Mouse (Mus musculus): ENCODE data around the gene 4931440F15Rik. TPM values are rescaled to one million over a fixed set of nuclear protein-coding genes. Genes with fewer than 3 reads are reported as not detected.
"Not testable (repeated sequence)": the region's sequence is repeated elsewhere in the genome, so short reads cannot be mapped to it uniquely, and the experiment has no call there.

4931440F15Rik gene
- polyA plus RNA-seq (2012; rRNA removed), result 0.05 and 0.15 TPM in 2 replicates

DNA sequence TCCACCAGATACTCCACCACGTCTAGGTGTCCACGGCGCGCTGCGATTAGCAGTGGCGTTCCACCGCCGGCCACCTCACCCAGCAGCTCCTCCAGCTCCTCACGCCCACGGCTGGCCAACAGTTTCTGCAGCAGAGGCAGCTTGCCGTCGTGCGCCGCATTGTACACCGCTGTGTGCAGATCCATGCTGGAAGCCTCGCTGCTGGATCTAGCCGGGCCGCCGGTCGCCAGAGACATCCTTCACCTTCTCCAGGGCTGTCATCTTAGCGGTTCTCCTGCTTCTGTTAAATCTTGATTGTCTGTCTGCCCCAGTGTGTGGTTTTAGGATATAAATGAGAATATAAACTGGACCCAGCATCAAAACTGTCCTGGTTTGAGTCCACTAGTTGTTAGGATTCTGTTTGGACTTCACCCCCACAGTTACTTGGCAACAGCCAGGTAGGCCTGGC lies at the start of gene 4931440F15Rik:
Gene 4931440F15Rik (minus strand): TSS at position 398 of the 448 bp plus-strand sequence.
- not testable (repeated sequence) for DNase-seq; H3K4me3 ChIP-seq (ENCODE audit: control insufficient read depth, insufficient read depth, low read length); H3K4me1 ChIP-seq (replicated peaks; ENCODE audit: control insufficient read depth, insufficient read depth, low read length); H3K27ac ChIP-seq (ENCODE audit: control insufficient read depth, insufficient read depth, low read length); H3K27me3 ChIP-seq (ENCODE audit: control insufficient read depth, insufficient read depth, low read length); H3K36me3 ChIP-seq (ENCODE audit: control insufficient read depth, insufficient read depth, low read length)
- WGBS, result 58% methylated on average over 21 of the region's 21 CpGs

DNA sequence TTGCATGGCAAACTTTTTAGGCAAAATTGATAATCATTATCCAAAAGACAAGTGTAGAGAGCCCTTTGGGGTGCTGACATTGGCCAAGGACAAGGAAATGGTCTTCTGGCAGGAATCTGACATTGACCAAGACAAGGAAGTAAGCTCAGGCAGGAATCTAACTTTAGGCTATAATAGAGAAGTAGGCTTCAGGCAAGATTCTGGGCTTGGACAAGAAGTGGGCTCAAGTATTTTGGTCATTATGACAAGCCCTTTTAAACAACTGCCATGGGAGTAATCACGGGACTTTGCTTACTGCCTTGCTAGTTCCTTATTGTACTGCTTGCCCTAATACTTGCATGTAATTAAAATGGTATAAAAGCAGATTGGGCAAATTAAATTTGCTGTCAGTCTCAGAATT lies 49.3 kb upstream of the 4931440F15Rik start:
- H3K27ac ChIP-seq (ENCODE audit: control insufficient read depth, insufficient read depth, low read length); H3K4me3 ChIP-seq (ENCODE audit: control insufficient read depth, insufficient read depth, low read length); H3K4me1 ChIP-seq (replicated peaks; ENCODE audit: control insufficient read depth, insufficient read depth, low read length); H3K27me3 ChIP-seq (ENCODE audit: control insufficient read depth, insufficient read depth, low read length); H3K36me3 ChIP-seq (ENCODE audit: control insufficient read depth, insufficient read depth, low read length); DNase-seq: not testable (repeated sequence)
- WGBS, result 86% methylated on average over 1 of the region's 1 CpGs

DNA sequence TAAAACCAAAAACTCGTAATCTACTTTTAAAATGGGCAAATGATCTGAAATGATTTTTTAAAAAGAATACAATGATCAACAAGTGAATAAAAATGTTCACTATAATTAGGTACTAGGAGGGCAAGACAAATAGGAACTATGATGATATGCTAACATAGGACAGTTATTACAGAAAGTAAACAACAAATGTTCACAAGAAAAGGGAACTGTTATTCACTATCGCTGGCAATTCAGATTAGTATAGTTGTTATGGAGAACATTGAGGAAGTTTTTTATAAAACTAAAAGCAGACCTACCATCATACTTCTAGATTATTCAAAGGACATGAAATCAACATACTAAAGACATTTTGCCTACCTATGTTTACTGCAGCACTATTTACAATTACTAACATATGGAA lies 44.7 kb upstream of the 4931440F15Rik start:
- DNase-seq, result no peak
- Histone ChIP-seq H3K27ac (ENCODE audit: control insufficient read depth, insufficient read depth, low read length) (no peak overlapping the region), H3K4me1 (replicated peaks; ENCODE audit: control insufficient read depth, insufficient read depth, low read length) (no peaks in the 10 kb centered on the region), H3K4me3 (ENCODE audit: control insufficient read depth, insufficient read depth, low read length) (no peak overlapping the region), H3K27me3 (ENCODE audit: control insufficient read depth, insufficient read depth, low read length) (no peaks in the 10 kb centered on the region), H3K36me3 (ENCODE audit: control insufficient read depth, insufficient read depth, low read length) (no peaks in the 10 kb centered on the region)
- WGBS, result 92% methylated on average over 2 of the region's 2 CpGs
- no peak for TF ChIP-seq CTCF (IDR thresholded peaks at IDR 0.05; ENCODE audit: borderline replicate concordance, control insufficient read depth, extremely low read depth, insufficient read depth, low read length, poor library complexity)
- TF ChIP-seq POLR2A (IDR thresholded peaks at IDR 0.05; ENCODE audit: control insufficient read depth, extremely low read depth, insufficient read depth, low read length, poor library complexity), result no peak

DNA sequence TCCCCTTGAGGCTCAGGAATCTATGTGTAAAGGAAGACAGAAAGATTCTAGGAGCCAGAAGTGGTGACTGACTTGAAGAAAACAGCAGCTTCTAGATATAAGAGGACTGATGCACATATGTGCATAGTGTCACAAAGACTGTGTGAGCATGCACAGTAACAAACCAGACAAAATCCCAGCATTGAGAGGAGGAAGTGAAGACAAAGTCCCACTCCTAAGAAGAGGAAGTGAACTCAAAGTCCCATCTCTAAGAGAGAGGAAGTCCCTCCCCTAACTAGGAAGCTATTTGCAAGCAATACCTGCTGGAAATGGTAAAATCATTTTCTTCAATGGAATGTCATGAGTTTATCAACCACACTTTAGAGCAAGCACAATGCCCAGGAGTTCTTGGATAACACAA lies 38.8 kb upstream of the 4931440F15Rik start:
- no peak for TF ChIP-seq POLR2A (IDR thresholded peaks at IDR 0.05; ENCODE audit: control insufficient read depth, extremely low read depth, insufficient read depth, low read length, poor library complexity)
- no peak for TF ChIP-seq CTCF (IDR thresholded peaks at IDR 0.05; ENCODE audit: borderline replicate concordance, control insufficient read depth, extremely low read depth, insufficient read depth, low read length, poor library complexity)
- Histone ChIP-seq H3K27me3 (ENCODE audit: control insufficient read depth, insufficient read depth, low read length) (no peaks in the 10 kb centered on the region), H3K27ac (ENCODE audit: control insufficient read depth, insufficient read depth, low read length) (no peak overlapping the region), H3K4me3 (ENCODE audit: control insufficient read depth, insufficient read depth, low read length) (no peak overlapping the region), H3K36me3 (ENCODE audit: control insufficient read depth, insufficient read depth, low read length) (no peaks in the 10 kb centered on the region), H3K4me1 (replicated peaks; ENCODE audit: control insufficient read depth, insufficient read depth, low read length) (no peaks in the 10 kb centered on the region)
- DNase-seq, result no peak

GRCm38 (mm10) chr11:29861750-29862397 lies 36.4 kb upstream of the 4931440F15Rik start:
- peak; percentile 18 for DNase-seq
- Histone ChIP-seq H3K4me3 (ENCODE audit: control insufficient read depth, insufficient read depth, low read length) (no peak overlapping the region), H3K27ac (ENCODE audit: control insufficient read depth, insufficient read depth, low read length) (no peak overlapping the region), H3K36me3 (ENCODE audit: control insufficient read depth, insufficient read depth, low read length) (no peaks in the 10 kb centered on the region), H3K4me1 (replicated peaks; ENCODE audit: control insufficient read depth, insufficient read depth, low read length) (no peaks in the 10 kb centered on the region), H3K27me3 (ENCODE audit: control insufficient read depth, insufficient read depth, low read length) (no peaks in the 10 kb centered on the region)
- 63% methylated on average over 2 of the region's 2 CpGs for WGBS
- no peak for TF ChIP-seq CTCF (IDR thresholded peaks at IDR 0.05; ENCODE audit: borderline replicate concordance, control insufficient read depth, extremely low read depth, insufficient read depth, low read length, poor library complexity)
- TF ChIP-seq POLR2A (IDR thresholded peaks at IDR 0.05; ENCODE audit: control insufficient read depth, extremely low read depth, insufficient read depth, low read length, poor library complexity), result no peak

DNA sequence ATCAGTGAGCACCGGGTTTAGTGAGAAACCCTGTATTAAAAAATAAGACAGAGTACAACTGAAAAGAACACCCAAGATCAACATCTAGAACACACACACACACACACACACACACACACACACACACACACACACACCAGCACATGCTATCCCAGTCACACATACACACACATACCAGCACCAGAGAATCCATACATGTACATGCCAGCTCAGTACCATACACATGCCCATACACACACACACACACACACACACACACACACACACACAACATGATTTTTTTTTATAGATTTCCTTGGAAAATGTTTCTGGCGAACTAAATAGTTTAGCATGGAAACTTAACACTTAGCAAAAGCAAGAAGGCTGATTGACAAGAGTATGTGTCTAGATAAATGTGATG lies 35.6 kb upstream of the 4931440F15Rik start:
- H3K36me3 ChIP-seq (ENCODE audit: control insufficient read depth, insufficient read depth, low read length), result no peaks in the 10 kb centered on the region
- no peaks in the 10 kb centered on the region for H3K27me3 ChIP-seq (ENCODE audit: control insufficient read depth, insufficient read depth, low read length)
- 99% methylated on average over 2 of the region's 2 CpGs for WGBS
- no peaks in the 10 kb centered on the region for H3K4me1 ChIP-seq (replicated peaks; ENCODE audit: control insufficient read depth, insufficient read depth, low read length)
- H3K27ac ChIP-seq (ENCODE audit: control insufficient read depth, insufficient read depth, low read length), result no peak overlapping the region
- H3K4me3 ChIP-seq (ENCODE audit: control insufficient read depth, insufficient read depth, low read length), result no peak overlapping the region
- TF ChIP-seq CTCF (IDR thresholded peaks at IDR 0.05; ENCODE audit: borderline replicate concordance, control insufficient read depth, extremely low read depth, insufficient read depth, low read length, poor library complexity), result no peak
- TF ChIP-seq POLR2A (IDR thresholded peaks at IDR 0.05; ENCODE audit: control insufficient read depth, extremely low read depth, insufficient read depth, low read length, poor library complexity), result no peak
- DNase-seq, result no peak

- TF ChIP-seq POLR2A (IDR thresholded peaks at IDR 0.05; ENCODE audit: control insufficient read depth, extremely low read depth, insufficient read depth, low read length, poor library complexity) (no peak), CTCF (IDR thresholded peaks at IDR 0.05; ENCODE audit: borderline replicate concordance, control insufficient read depth, extremely low read depth, insufficient read depth, low read length, poor library complexity) (no peak)
- WGBS, result 91% methylated on average over 3 of the region's 3 CpGs
- no peaks in the 10 kb centered on the region for H3K36me3 ChIP-seq (ENCODE audit: control insufficient read depth, insufficient read depth, low read length)
- H3K4me3 ChIP-seq (ENCODE audit: control insufficient read depth, insufficient read depth, low read length), result no peak overlapping the region
- no peaks in the 10 kb centered on the region for H3K27me3 ChIP-seq (ENCODE audit: control insufficient read depth, insufficient read depth, low read length)
- no peaks in the 10 kb centered on the region for H3K4me1 ChIP-seq (replicated peaks; ENCODE audit: control insufficient read depth, insufficient read depth, low read length)
- DNase-seq, result no peak
- no peak overlapping the region for H3K27ac ChIP-seq (ENCODE audit: control insufficient read depth, insufficient read depth, low read length)
Measured at GRCm38 (mm10) chr11:29840606-29841227, 15.2 kb upstream of the 4931440F15Rik start.
